Mouse (Mus musculus) brown adipose tissue, adult 24 weeks (tissue): ENCODE measurements around the gene Krt28. TPM values are rescaled to one million over a fixed set of nuclear protein-coding genes. Genes with fewer than 3 reads are reported as not detected.

Source experiments
- H3K27ac ChIP-seq: fragments of 200-500 bp; replicated peaks from 2 replicates; pipeline ENCODE4 v1.5.1; 2012; ENCODE audit warnings: low read depth, mild to moderate bottlenecking, low read length
- H3K4me1 ChIP-seq: fragments of 200-500 bp; 2 replicates; pipeline ENCODE4 v1.6.1; 2012; ENCODE audit warnings: low read length, mixed read lengths; ENCODE audit not compliant: control insufficient read depth, insufficient read depth, insufficient read length
- H3K4me3 ChIP-seq: fragments of 200-500 bp; 2 replicates; pipeline ENCODE4 v1.5.1; 2012; ENCODE audit warnings: low read depth, mild to moderate bottlenecking, low read length, moderate library complexity; ENCODE audit not compliant: insufficient read depth
- polyA plus RNA-seq: library from polyadenylated mRNA; stranded (reverse); fragments of >200 nt; gene quantifications from 2 replicates; pipeline ENCODE4 v1.2.4, GENCODE M21; 2012; ENCODE audit not compliant: missing spikeins, insufficient read depth, insufficient read length

The Krt28 gene
- polyA plus RNA-seq, 1 experiment: not detected

DNA sequence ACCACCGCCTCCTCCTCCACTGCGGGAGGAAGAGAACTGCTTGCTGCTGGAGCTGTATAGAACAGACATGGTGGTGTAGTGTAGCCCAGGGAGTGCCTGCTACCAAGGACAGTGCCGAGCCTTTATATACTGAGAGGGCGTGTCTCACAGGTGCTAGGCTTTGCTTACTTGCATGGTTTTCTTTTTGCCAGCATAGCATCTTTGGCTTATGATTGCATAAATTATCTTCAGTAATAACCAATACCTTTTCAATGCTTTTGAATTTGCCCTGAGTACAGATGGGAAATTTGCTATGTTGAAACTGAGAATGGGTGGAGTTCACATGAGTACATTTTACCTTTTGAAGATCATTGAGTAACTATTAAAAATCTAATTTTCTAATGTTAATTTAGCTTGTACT, 14.6 kb upstream of the Krt28 start, which contains the start of gene Krt10:
Gene Krt10 (minus strand): TSS at position 101 of the 400 bp plus-strand sequence.
- Histone ChIP-seq H3K4me1 (no peaks in the 10 kb centered on the region), H3K4me3 (no peak within 1 kb of the TSS), H3K27ac (no peak within 1 kb of the TSS)

DNA sequence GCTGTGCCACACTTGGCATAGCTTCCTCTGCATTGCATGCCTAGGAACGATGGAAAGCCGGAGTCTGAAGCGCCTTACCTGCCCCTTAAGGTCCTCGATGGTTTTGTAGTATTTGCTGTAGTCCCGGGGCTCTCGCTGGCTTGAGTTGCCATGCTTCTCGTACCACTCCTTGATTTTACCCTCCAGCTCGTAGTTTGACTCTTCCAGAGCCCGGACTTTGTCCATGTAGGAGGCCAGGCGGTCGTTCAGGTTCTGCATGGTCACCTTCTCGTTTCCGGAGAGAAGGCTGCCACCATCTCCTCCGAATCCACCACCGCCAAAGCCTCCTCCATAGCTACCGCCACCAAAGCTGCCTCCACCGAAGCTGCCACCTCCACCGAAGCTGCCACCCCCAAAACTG, 14.0 kb upstream of the Krt28 start:
- Histone ChIP-seq H3K4me3 (no peak overlapping the region), H3K4me1 (no peaks in the 10 kb centered on the region), H3K27ac (no peak overlapping the region)

DNA sequence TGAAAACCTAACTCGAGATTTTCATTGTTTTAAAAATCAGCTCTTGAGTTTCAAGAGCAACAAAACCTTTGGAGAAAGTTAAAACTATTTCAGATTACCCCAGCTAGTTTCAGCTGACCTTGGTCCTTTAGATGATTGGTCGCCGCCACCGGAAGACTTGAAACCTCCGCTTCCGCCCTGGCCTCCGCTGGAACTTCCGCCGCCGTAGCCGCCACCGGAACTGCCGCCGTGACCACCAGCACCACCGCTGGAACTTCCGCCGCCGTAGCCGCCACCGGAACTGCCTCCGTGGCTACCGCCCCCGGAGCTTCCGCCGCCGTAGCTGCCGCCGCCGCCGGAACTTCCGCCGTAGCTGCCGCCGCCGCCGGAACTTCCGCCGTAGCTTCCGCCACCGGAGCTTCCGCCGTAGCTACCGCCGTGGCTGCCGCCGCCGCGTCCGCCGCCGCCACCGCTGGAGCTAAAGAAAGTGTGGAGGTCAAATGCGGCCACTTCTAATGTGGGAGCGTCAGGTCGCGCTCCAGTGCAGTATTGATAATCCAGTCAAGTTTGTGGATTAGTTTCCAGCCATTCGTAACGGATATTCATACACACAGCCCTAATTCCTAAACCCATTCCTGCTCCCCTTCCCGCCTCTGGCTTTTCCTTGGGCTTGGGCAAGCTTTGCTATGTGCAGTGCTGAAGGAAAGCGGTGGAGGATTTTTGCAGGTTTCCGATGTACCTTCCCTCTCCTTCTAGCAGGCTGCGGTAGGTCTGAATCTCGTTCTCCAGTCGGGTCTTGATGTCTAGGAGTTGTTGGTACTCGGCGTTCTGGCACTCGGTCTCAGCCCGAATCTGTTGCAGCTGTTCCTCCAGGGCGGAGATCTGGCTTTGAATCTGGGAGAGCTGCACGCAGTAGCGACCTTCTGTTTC, 11.4 kb upstream of the Krt28 start:
- Histone ChIP-seq H3K4me1 (no peaks in the 10 kb centered on the region), H3K27ac (peak overlapping the region; percentile 95), H3K4me3 (peak overlapping the region; percentile 88)

DNA sequence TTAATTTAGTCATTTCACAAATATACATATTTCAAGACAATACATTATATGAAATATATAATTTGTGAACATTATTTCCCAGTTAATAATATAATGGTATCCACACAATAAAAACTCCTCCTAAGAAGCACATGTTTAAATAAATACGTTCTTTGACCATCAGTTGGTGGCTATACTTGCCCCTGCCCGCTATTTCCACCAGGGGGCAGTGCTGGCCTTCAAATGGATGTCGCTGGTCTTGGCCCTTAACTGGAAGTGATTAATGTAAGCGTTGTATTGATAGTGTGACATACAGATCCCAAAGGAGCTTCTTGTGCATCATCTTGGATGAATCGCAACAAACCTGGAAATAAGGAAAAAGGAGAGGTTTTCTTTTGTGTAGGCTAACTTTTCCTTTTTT, 4.9 kb upstream of the Krt28 start:
- H3K4me3 ChIP-seq: no peak overlapping the region
- H3K27ac ChIP-seq: no peak overlapping the region
- no peaks in the 10 kb centered on the region for H3K4me1 ChIP-seq

DNA sequence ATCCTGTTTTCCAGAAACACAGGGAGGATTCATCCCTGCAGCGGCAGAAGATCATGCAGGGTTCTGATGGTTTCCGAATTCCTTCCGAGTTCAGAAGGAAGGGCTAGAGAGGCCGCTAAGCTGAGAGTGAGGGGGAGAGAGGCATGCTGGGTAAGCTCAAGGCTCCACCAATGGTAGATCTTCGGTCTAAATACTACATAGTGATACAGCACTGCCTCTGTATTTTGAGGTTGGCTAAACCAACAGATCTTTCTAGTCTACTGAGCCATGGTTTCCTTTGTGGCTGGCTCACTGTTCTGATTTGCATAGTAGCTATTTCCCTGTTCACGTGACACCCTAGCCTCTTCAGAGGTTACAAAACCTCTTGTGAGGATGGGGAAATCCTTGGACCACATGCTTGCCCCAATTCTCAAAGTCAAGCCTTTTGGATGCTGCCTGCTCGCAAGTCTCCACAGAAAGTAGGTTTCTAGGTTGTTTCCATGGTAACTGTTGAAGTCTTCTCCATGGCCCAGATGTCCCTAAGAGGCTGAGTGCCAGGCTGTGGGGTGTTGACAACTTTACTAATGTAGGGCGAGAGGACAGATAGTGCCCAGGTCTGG, 4.8 kb downstream of the Krt28 start:
- H3K4me1 ChIP-seq: no peaks in the 10 kb centered on the region
- H3K4me3 ChIP-seq: no peak overlapping the region
- no peak overlapping the region for H3K27ac ChIP-seq

DNA sequence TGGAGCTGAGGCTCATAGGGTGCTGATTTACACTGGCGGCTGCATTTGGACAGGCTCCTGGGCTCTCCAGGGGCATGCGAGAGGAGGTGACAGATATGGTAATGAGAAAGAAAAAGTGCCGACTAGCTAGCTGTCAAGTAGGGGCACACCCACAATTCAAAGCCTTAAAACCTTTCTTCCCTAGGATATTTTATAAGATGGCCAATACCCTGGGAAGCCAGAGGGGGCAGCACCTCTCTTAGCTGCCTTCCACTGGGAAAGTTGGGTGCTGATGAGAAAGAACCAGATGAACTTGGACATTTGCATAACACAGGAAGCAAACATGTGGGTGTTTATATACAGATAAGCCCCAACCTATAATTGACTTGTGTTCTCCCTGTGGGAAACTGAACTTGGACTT, 5.5 kb downstream of the Krt28 start:
- no peak overlapping the region for H3K4me3 ChIP-seq
- no peaks in the 10 kb centered on the region for H3K4me1 ChIP-seq
- no peak overlapping the region for H3K27ac ChIP-seq

DNA sequence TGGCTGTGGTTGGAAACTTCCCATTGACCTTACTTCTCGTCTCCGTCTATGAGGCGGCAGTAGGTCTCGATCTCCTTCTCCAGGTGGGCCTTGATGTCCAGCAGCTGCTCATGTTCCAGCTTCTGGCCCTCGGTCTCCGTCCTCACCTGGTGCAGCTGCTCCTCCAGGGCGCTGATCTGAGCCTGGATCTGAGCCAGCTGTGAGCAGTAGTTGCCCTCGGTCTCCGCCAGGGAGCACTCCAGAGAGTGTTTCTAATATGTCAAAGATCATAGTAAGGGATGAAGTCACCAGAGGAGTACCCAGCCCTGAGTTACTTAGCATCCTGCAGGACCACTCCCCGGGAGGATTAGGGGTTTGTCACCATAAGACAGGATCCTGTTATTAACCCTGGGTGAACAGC, 7.9 kb downstream of the Krt28 start:
- Histone ChIP-seq H3K27ac (no peak overlapping the region), H3K4me1 (no peaks in the 10 kb centered on the region), H3K4me3 (no peak overlapping the region)

DNA sequence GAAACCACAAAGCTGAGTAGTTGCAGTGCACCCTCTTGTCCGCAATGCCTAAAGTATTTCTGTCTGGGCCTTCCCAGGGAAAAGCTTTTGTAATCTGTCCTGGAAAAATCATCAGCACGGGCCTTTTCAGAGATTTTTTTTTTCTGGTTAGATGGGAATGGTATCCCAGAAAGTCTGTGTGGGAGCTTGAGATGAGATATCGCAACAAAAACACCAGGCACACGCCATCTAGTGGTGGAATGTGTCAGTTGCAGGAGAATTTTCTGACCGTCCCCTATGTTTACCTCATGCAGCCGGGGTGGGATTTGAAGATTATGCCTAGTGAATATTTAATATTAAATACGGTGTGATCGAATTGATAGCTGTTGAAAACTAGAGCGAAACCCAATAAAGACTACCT, 10.3 kb downstream of the Krt28 start:
- Histone ChIP-seq H3K4me3 (no peak overlapping the region), H3K4me1 (no peaks in the 10 kb centered on the region), H3K27ac (no peak overlapping the region)

DNA sequence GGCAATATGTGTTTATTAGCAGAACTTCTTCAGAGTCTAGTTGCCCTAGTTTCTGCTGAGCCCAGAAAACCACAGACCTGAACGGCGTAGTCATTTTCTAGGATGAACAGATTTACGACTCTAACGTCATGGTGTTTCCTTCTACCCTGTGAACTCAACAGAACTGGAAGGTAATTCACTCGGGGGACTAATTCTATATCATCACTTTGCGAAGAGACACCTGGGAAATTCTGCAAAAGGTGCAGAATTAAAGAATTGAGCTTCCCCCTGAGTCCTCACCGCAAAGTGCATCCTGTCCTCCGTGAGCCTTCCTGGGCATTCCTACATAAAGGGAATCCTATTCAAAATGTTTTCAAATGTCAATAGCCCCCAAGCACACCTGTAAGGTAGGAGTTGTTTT, 13.3 kb downstream of the Krt28 start:
- no peaks in the 10 kb centered on the region for H3K4me1 ChIP-seq
- H3K4me3 ChIP-seq: no peak overlapping the region
- H3K27ac ChIP-seq: no peak overlapping the region

DNA sequence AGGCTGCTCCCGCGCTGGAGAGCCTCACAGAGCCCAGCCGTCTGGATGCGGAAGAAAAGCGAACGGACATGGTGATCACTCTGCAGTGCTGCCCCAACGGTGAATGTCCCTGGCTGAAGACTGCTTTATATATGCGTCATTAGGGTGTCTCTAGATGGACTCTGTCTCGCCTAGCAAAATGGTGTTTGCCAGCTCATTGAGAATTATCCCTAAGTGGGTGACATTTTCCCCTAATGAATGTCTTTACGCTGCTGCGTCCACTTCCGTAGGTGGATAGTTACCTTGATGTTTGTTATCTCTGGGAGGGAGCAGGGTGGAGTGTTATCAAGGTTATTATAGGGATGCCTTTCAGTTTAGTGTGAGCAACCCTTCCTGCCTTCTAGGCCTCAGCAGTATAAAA, 23.7 kb downstream of the Krt28 start, which contains the start of gene Krt27:
Gene Krt27 (minus strand): TSS at position 101 of the 400 bp plus-strand sequence.
- H3K4me1 ChIP-seq: no peaks in the 10 kb centered on the region
- no peak within 1 kb of the TSS for H3K27ac ChIP-seq
- no peak within 1 kb of the TSS for H3K4me3 ChIP-seq

DNA sequence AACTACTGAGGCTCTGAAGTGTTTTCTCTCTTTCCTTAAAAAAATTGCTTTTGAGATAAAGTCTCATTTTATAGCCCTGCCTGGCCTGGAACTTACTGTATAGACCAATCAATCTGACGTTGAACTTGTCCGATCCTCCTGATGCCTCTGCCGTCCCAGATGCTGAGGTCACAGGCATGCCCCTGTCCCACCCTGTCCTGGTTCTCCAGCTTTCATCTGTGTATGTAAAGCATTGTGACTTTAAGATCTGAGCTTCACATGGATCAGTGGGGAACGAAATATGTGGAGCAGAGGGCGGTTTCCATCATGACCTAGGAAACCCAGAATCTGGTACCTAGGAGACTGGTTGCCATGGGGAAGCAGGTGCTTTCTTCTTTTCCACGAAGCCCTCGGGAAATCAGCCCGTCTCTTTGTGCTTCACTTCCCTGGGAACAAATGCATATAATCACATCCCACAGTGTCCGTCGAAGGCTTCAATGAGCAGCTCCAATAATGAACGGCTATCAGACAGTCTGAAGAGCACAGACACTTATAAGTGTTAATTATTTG, 35.3 kb downstream of the Krt28 start:
- Histone ChIP-seq H3K27ac (no peak overlapping the region), H3K4me1 (no peaks in the 10 kb centered on the region), H3K4me3 (no peak overlapping the region)

DNA sequence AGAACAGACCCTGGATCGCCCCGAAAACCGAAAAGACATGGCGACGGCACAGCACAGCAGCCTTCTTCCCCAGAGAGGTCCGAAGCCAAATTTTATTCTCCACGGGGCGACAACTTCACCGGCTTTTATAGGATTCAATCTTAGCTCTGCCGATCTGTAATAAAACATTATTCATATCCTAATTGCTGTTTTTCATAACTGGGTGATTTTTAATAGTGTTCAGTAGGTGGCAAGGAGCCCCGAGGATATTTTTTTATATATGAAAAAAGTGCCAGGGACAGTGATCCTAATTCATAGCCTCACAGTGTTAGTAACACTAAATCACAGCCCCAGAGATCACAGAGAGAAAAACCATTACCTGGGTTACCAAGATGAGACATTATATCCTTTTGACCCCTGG, 36.8 kb downstream of the Krt28 start, which contains the start of gene Krt26:
Gene Krt26 (minus strand): TSS at position 101 of the 400 bp plus-strand sequence.
- H3K27ac ChIP-seq: no peak within 1 kb of the TSS
- H3K4me1 ChIP-seq: no peaks in the 10 kb centered on the region
- no peak within 1 kb of the TSS for H3K4me3 ChIP-seq

DNA sequence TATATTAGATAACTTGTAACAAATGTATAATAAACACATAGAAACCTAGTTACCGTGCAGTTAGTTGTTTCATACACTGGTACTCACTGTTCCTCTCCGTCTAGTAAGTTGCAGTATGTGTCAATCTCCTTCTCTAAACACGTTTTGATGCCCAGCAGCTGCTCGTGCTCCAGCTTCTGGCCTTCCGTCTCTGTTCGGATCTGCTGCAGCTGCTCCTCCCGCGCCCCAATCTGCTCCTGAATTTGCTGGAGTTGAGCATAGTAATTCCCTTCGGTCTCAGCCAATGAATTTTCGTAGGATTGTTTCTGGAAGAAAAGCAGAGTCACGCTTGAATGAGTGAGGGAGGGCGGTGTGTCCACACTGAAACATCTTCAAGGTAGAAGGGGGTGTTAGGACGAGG, 41.3 kb downstream of the Krt28 start:
- Histone ChIP-seq H3K4me3 (no peak overlapping the region), H3K27ac (no peak overlapping the region), H3K4me1 (no peaks in the 10 kb centered on the region)

DNA sequence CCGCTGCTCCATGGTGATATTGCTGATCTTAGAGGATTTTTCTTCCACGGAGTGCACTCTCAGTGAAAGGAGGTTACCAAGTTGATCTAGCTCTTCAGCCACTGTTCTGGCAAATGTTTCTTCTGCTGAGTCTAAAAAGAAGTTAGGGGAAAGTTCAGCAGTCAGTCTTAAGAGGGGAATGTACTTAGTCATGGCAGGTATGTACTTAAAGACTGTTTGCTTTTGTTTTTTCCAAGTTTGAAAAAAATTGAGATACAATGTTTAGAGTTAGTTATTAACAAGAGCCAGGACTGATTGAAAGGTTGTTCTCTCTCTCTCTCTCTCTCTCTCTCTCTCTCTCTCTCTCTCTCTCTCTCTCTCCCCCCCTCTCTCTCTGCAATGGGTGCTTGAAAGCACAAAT, 45.0 kb downstream of the Krt28 start:
- no peaks in the 10 kb centered on the region for H3K4me1 ChIP-seq
- H3K4me3 ChIP-seq: no peak overlapping the region
- no peak overlapping the region for H3K27ac ChIP-seq

DNA sequence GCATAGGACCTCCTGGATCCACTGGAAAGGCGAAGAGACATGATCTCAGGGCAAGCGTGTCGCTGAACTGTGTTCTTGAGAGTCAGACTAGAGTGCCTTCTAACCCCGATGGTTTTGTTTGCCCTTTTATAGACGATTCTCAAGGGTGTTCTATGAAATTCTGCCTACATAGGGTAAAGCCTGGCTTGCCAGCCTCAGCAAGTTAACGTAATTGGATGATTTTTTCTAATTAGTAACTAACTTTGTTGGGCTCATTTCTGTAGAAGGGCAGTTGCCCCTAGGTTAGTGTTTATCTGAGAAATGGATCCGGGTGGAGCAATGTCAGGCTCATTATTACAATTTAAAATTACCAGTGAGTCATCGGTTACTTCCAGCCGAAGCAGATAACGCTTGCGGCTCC, 51.9 kb downstream of the Krt28 start, which contains the start of gene Krt25:
Gene Krt25 (minus strand): TSS at position 101 of the 400 bp plus-strand sequence.
- no peaks in the 10 kb centered on the region for H3K4me1 ChIP-seq
- H3K4me3 ChIP-seq: no peak within 1 kb of the TSS
- no peak within 1 kb of the TSS for H3K27ac ChIP-seq
